Mouse (Mus musculus): ENCODE measurements around the gene Apobec3. TPM values are rescaled to one million over a fixed set of nuclear protein-coding genes. Genes with fewer than 3 reads are reported as not detected.

Apobec3 gene
- polyA plus RNA-seq, 1 experiment from 2014 or later, result 16.2 TPM

GRCm38 (mm10) chr15:79964376-79964775, 72.9 kb downstream of the Apobec3 start:
- ATAC-seq, result no peak
- Histone ChIP-seq H3K4me1 (ENCODE audit: control insufficient read depth, insufficient read depth, low read length) (no peaks in the 10 kb centered on the region), H3K4me2 (ENCODE audit: low read depth, low read length) (no peak overlapping the region), H3K4me3 (ENCODE audit: low read length) (no peak overlapping the region), H3K36me3 (ENCODE audit: control insufficient read depth, insufficient read depth, low read length) (no peaks in the 10 kb centered on the region), H3K9me3 (ENCODE audit: control insufficient read depth, low read length) (no peaks in the 10 kb centered on the region), H3K27ac (ENCODE audit: low read length) (no peak overlapping the region), H3K9ac (ENCODE audit: low read depth, low read length) (no peak overlapping the region), H3K27me3 (replicated peaks; ENCODE audit: control insufficient read depth, insufficient read depth, low read length) (no peaks in the 10 kb centered on the region)
- WGBS, result 63% methylated on average over 7 of the region's 7 CpGs

Other genes with a start within 250 kb of the Apobec3 start
- 0.60 and 0.72 TPM in 2 replicates for gene Fam227a, start 232.7 kb upstream of the Apobec3 start, polyA plus RNA-seq (2015; fragmentation: Nextera tagmentation; extraction: Ambion mirVana)
- gene Cby1, start 232.5 kb upstream of the Apobec3 start, polyA plus RNA-seq (2015; fragmentation: Nextera tagmentation; extraction: Ambion mirVana), result 37.1 and 37.2 TPM in 2 replicates
- gene Tomm22, start 220.8 kb upstream of the Apobec3 start, polyA plus RNA-seq (2015; fragmentation: Nextera tagmentation; extraction: Ambion mirVana), result 248 and 288 TPM in 2 replicates
- gene Josd1, start 203.7 kb upstream of the Apobec3 start, polyA plus RNA-seq (2015; fragmentation: Nextera tagmentation; extraction: Ambion mirVana), result 14.1 and 17.0 TPM in 2 replicates
- 24.5 and 25.3 TPM in 2 replicates for gene Gtpbp1, start 200.8 kb upstream of the Apobec3 start, polyA plus RNA-seq (2015; fragmentation: Nextera tagmentation; extraction: Ambion mirVana)
- gene Sun2, start 149.1 kb upstream of the Apobec3 start, polyA plus RNA-seq (2015; fragmentation: Nextera tagmentation; extraction: Ambion mirVana), result 2.8 and 3.3 TPM in 2 replicates
- gene Dnal4, start 113.8 kb upstream of the Apobec3 start, polyA plus RNA-seq (2015; fragmentation: Nextera tagmentation; extraction: Ambion mirVana), result 38.8 and 43.0 TPM in 2 replicates
- 1.3 and 1.8 TPM in 2 replicates for gene Nptxr, start 86.9 kb upstream of the Apobec3 start, polyA plus RNA-seq (2015; fragmentation: Nextera tagmentation; extraction: Ambion mirVana)
- not detected in 2 replicates for gene Npcd, start 57.4 kb upstream of the Apobec3 start, polyA plus RNA-seq (2015; fragmentation: Nextera tagmentation; extraction: Ambion mirVana)
- gene Cbx6, start 57.0 kb upstream of the Apobec3 start, polyA plus RNA-seq (2015; fragmentation: Nextera tagmentation; extraction: Ambion mirVana), result 31.4 and 31.6 TPM in 2 replicates
- gene Cbx7, start 79.5 kb downstream of the Apobec3 start, polyA plus RNA-seq (2015; fragmentation: Nextera tagmentation; extraction: Ambion mirVana), result 3.7 and 4.8 TPM in 2 replicates
- 7.0 and 8.3 TPM in 2 replicates for gene Pdgfb, start 123.3 kb downstream of the Apobec3 start, polyA plus RNA-seq (2015; fragmentation: Nextera tagmentation; extraction: Ambion mirVana)
- gene Syngr1, start 199.7 kb downstream of the Apobec3 start, polyA plus RNA-seq (2015; fragmentation: Nextera tagmentation; extraction: Ambion mirVana), result 15.2 and 16.0 TPM in 2 replicates
- gene Rpl3, start 200.2 kb downstream of the Apobec3 start, polyA plus RNA-seq (2015; fragmentation: Nextera tagmentation; extraction: Ambion mirVana), result 1,018 and 1,133 TPM in 2 replicates
- gene Tab1, start 241.5 kb downstream of the Apobec3 start, polyA plus RNA-seq (2015; fragmentation: Nextera tagmentation; extraction: Ambion mirVana), result 28.2 and 29.6 TPM in 2 replicates

Measured in intestine, embryonic 16.5 days (tissue).